Mouse (Mus musculus) adrenal gland, adult (tissue): Measurements from ENCODE around the gene Nacc1.

Source experiments
- DNase-seq, 2 experiments: peaks; one replicate each; pipeline ENCODE4 v3.0.0; 2022 to 2023; ENCODE audit warnings: low spot score in 1 of 2; ENCODE audit not compliant: inconsistent age in 2 of 2

Gene Nacc1

DNA sequence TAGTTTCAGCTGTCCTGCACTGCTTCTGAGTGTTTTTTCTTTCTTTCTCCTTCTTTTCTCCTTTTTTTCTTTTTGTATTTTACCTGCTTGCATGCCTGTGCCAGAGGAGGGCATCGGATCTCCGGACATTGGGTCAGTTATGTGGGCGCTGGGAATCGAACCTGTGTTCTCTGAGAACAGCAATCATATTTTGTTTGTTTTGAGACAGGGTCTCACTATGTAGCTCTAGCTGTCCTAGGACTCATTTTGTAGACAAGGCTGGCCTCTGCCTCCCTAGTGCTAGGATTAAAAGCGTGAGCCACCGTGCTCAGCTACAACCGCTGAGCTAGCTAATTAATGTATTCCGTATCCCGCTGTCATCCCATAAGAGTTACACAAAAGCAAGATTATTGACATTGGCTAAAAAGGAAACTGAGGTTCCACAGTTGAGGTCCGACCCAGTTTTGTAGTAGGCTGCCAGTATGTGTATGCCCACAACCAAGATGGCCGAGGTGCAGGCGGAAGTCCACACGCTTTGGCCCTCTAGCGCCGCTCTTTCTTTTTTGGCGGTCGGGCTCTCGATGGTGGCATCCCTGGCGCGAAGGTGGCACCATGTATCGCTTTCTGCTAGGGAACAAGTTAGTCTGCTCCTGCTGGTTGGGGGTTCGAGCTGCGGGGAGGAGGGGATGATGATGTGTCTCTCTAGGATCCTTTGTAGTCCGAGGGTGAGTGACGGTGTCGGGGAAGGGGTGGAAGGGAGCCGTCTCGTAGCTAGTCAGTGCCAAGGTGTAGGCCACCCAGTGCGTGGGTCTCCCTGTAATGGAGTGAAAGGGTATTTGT lies 22.9 kb downstream of the Nacc1 start:
- peak; percentile 88 to 95 for DNase-seq

DNA sequence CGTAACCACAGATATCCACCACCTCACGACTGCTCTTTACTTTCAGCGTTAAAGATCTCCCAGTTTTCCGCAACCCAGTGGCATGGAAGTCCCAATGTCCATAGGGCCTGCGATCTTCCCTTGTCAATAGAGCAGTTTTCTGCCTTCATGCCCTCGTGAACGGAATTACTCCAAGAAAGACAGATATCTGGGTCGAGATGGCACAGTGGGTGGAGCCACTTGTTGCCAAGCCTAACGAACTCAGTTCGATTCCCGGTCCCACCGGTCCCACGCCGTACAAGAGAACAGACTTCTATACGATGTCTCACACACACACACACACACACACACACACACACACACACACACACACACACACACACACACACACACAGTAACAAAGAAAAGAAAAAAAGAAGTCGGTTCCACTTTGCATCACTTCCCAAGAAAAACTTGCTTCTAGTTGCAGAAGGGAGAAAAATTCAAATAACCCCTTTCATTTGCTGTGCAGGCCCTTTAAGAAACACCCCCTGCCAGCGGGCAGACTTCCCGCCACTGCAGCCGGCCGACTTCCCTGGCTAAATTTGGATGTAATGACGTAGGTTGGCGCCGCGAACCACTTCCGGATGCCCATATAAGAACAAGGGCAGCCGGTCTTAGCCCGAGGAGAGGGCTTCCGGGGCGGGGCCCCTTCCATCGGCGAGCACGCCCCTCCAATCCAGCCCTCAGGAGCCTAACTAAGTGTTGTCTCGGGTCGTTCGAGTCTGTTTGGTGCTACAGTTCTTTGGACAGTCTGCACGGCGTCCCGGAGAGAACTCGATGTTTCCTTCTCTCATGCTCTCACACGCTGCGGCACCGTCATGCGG lies 24.0 kb downstream of the Nacc1 start:
- DNase-seq: peak; percentile 99

DNA sequence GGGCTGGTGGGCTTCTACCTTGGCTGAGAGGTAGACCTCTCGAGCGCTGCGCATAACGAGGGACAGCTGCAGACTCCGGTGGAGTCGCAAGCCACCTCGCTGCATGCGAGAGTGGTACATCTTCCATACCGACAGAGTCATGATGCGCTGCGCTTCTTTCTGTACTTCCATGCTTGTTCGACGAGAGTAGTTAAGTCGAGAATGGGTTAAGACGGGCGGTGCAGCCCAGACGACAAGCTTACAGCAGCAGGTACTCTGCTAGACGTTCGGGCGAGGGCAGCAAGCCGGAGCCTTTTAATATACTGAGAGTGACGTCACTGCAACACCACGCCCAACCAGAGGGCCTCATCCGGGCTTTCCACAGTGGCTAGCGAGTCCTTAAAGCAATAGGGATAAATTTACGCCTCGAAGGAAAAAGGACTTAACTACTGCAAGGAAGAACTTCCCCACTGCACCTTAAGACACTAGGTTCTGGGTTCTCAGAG lies 25.0 kb downstream of the Nacc1 start, which contains the start of gene Ier2:
Ier2 (minus strand) TSS at position 272 of the 485 bp plus-strand sequence.
- DNase-seq: peak; percentile 96 to 99

DNA sequence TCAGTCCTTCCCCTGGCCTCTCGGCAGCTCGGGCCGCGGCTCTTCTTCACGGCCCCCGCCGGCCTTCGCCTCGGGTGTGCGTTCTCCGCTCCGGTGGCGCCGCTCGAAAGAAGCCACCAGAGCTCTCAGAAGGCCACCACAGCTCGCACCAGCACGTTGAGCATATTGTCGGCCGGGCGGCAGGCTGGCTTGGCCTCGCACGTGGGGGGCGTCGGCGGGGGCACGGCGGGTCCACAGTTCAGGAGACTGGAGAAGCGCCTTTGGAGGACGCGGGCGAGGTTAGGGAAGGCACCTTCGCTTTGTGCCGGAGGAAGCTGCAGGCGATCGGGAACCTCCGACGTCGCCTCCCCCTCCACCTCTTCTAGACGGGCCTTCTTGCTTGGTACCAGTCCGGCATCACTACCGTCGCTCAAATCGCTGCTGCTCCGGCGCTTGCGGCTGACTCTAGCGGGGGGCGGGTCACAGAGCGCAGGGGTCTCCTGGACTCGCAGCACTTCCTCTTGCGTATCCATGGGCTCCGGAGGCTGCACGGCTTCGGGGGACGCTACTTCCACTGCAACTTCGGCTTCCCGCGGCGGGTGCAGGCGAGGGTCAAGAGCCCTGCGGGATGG lies 25.6 kb downstream of the Nacc1 start:
- peak in 1 of 2 experiments; percentile 72 for DNase-seq

DNA sequence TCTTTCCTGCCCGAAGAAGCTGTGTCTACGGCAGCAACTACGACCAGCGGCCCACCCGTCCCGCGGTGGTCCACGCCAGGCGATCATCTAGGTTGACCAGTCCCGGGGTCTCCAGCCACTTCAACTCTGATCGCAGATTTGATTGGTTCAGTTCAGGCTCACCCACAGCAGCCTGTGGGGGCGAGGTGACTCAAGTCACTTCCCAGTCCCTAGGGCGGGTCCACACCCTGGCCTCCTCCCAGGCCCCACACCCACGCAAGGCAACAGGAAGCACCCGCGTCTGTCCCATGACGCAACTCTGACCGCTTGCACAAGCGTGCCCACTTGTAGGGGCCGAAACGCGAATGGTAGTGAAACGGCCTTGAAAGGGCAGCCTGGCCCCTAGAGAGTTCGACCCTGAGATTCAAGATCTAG lies 26.2 kb downstream of the Nacc1 start:
- DNase-seq: peak; percentile 95 to 97

DNA sequence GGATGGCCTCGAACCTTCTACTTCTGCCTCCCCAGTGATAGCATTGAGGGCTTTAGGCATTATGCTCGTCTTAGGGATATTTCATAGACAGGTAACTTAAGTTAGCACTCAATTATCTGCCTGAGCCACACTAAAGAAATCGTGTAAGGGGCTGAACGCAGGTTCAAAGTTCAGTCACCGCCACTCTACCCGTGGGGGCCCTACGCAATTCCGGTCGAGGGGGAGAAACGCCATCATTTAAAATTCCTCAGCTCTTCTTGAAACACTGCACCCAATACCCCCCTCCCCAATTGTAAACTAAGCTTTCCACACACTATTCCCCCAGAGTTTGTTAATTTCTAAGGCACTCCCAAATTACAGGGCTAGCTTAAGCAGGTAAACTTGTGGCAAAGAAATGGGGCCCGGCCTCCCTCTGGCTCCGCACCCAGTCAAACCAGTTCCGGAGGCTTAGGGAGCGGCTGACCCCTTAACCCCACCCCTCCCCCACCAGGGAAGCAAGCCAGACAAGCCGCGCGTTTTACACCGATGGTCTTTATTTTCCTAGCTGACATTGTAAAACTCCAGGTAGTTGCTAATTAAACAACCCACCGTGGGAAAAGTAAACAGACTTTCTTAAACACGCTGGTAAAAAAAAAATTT lies 26.7 kb downstream of the Nacc1 start:
- peak; percentile 58 to 87 for DNase-seq

GRCm38 (mm10) chr8:84659936-84660818 lies 27.5 kb downstream of the Nacc1 start:
- DNase-seq: peak; percentile 68 to 85

DNA sequence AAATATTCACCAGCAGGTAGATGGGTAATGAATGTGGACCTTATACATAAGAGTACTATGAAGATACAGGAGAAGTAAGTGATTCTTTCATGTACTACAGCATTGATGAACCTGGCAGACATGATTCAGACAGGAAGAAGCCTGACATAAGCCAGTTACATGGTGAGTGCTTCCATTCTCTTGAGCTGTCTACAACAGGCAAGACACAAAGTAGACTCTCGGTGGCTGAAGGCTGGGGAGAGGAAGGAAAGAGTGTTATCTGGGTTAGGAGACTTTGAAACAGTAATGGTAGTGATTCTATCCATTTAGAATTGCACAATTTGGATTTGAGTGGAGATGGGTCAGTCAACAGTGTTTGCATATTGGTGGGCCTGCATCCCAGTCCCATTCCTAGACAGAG lies 28.7 kb downstream of the Nacc1 start:
- no peak for DNase-seq

- no peak for DNase-seq
Measured at GRCm38 (mm10) chr8:84657680-84658079, 30.0 kb downstream of the Nacc1 start.

GRCm38 (mm10) chr8:84657203-84657602 lies 30.5 kb downstream of the Nacc1 start:
- no peak for DNase-seq

DNA sequence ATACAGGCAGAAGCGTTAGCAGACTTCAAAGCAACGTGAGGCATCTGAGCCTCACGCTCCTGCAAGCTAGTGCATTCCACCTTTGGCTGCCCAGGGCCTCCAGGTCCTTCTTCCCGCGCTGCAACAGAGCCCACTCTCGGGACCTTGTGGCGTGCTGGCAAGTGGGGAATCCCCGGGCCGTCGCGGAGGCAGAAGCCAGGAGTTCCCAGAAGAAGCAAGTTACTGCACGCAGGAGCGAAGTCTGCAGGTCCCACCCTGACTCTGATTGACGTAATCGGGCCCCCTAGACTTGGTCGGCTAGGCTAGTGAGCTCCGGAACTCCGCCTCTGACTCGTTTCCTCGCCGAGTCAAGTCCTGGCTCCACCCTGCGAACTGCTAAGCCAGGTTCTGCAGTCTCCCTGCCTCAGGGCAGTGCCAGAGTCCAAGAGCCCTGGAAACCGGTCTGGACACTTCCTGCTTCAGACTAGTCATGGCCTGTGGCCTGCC lies 31.0 kb downstream of the Nacc1 start:
- peak; percentile 77 to 88 for DNase-seq

DNA sequence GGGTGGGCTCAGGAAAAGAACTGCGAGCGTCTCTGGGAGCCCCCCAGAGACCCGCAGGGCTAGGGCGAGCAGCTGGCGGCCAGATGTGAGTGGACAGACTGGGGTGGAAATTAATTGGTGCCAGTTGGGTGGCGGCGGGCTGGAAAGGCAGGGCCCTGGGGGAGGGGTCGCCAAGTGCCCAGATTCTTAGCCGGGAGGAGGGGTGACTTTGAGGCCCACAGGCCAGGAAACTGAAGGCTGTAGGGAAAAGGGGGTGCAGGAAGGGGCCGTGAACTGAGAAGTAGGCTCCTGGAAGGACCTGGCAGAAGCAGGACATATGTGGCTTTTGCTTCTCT lies 31.5 kb downstream of the Nacc1 start:
- DNase-seq: peak in 1 of 2 experiments; percentile 29

GRCm38 (mm10) chr8:84655336-84656190 lies 32.1 kb downstream of the Nacc1 start:
- DNase-seq: no peak

DNA sequence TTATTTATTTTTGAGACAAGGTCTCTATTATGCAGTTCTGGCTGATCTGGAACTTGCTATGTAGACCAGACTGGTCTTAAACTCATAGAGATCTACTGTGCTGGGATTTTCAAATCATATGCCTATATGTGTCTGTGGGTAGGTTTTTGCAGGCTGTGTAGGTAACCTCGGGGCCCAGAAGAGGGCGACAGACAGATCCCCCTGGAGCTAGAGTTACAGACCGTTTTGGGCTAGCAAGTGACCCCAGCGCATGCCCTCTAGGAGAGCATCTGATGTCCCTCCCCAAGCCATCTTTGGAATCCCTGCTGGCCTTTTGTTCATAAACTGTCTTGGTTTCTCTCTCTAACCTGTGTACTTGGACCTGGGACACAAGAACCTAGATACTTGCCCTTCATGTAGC lies 33.1 kb downstream of the Nacc1 start:
- DNase-seq: no peak

DNA sequence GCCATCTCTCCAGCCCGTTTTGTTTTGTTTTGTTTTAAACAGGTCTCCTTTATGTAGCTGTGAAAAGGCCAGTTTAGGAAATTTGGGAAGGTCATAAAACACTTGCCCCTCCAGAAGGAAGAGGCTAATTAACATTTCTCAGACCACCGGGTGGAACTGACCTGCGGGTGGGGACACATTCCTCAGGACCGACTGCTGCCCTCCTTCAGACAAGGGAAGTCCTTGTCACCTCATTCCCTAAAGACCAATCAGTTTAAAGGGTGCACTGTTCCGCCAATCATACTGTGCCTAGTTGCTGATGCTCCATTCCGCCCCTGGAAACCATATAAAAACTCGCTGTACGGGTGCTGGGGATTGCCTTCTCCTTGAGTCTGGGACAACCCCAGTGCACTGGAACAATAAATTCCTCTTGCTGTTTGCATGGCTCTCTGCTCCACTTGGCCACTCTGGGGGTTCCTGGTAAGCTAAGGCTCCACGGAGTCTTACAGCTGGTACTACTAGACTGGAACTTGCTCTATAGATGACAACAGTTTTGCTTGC lies 34.5 kb downstream of the Nacc1 start:
- no peak for DNase-seq

DNA sequence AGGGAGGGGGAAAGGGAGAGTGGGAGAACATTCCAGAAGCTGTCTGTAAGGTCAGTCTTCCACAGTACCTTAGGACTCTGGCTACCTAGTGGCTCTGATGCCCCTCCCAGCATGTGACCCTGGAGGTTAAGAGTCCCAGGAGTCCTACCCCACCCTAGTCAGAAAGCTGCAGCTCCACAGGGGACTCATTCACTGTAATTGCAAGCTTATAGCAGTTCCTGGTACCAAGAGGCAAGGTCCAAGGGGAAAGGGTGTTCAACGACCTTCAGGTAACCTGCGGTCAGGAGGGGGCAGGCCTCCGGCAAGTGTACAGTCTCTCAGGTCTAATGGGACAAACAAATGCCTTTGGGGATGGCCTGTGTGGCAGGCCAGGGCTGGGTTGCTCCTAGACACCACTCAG lies 37.4 kb downstream of the Nacc1 start:
- no peak for DNase-seq

- DNase-seq: no peak
Measured at GRCm38 (mm10) chr8:84647461-84647901, 40.2 kb downstream of the Nacc1 start.

DNA sequence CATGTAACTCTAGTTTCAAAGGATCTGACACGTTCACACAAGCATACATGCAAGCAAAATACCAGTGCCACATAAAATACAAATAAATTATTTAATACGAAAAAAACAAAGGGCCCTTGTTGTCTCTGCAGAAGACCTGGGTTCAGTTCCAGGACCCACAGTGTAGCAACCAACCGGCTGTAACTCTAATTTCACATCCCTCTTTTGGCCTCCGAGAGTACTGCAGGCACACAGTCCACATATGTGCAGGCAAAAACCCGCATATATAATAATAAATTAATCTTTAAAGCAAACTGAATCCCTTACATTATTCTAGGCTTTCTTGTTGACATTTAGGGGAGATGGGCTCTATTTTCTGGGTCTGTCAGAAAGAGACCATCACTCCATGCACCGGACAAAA lies 40.9 kb downstream of the Nacc1 start:
- peak in 1 of 2 experiments; percentile 19 for DNase-seq

- DNase-seq: peak in 1 of 2 experiments; percentile 24
Measured at GRCm38 (mm10) chr8:84643019-84643418, 44.6 kb downstream of the Nacc1 start.
